Mouse (Mus musculus) activated CD4-positive, CD25-positive, alpha-beta regulatory T cell, adult 4 months (primary cell): ENCODE data around the gene Efcab5. TPM values are rescaled to one million over a fixed set of nuclear protein-coding genes. Genes with fewer than 3 reads are reported as not detected.

Source experiments
- ATAC-seq: one replicate; pipeline ENCODE4 v1.8.0; 2017
- polyA plus RNA-seq, 2 experiments: library from polyadenylated mRNA; unstranded; fragments of 100-300 nt; shearing (Covaris generic); gene quantifications; one replicate each; pipeline ENCODE4 v1.2.1; 2017

Gene Efcab5
- under 1 TPM; 0.07 to 0.23 TPM for polyA plus RNA-seq

DNA sequence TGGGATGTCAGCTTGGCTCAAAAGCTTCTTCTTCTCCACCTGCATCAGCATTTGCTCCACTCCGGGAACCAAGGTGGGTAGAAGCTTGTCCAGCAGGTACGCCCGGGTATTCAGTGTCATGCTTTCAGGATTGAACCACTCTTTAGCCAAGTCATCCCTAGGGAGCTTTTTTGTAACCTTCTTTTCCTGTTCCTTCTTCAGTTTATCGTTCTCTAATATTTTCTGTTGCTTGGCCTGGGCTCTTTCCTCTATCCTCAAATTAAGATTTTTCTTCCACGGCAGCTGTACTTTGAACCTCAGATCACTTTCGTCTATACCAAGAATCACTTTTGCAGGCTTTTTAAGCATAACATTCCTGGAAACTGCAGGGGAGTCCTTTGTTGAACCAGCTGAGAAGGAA is at the start of gene Efcab5:
Efcab5 (minus strand) TSS at position 101 of the 400 bp plus-strand sequence.
- no peak for ATAC-seq

DNA sequence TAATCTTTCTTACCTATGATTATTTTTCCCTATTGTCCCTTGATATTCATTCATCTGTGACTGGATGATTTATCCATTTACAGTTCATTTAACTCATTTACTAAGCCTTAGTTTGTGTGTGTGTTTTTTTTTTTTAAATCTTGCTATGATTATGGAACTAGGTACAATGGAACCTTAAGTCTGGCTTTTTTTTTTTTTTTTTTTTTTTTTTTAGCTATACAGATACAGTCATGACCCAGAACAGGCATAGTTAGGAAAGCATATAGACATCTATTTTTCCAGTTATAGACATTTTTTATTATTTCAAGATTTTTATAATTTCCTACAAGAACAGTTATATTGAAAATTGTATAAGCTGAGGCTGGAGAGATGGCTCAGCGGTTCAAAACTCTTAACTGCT is 46.5 kb upstream of the Efcab5 start:
- no peak for ATAC-seq

DNA sequence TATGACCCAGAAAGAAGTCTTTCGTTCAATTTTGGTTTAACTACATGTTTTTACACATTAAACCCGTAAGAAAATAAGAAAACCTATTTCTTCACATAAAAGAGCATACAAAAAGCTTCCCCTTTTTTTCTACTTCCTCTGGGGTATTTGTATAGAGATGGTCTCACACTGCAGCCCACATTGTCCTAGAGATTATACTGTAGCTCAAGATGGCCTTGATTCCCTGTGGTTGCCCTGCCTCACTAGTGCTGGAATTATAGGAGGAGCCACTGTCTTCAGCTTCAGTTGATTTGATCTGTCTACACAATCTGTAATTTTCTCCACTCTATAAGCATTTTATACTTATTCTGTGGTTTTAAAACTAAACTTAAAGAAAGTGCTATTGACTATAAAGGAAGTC is 42.7 kb upstream of the Efcab5 start:
- ATAC-seq, result no peak

DNA sequence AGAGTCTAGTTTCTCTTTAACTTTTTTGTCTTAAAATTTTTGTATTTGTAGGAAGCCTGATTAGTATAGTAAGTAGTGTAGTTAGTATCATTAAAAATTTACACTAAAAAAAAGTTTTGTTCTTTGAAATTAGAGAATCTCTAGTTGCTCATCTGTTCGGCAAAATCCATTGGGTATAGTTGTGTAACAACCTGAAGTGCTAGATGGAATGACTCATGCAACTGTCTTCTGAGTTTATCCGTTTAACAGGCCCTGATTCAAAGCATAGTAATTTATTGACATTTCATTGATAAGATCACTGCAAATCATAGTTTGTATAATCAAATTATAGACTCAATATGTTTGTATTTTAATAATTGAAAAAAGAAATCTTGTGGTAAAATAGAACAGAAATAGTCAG is 42.0 kb upstream of the Efcab5 start:
- no peak for ATAC-seq

DNA sequence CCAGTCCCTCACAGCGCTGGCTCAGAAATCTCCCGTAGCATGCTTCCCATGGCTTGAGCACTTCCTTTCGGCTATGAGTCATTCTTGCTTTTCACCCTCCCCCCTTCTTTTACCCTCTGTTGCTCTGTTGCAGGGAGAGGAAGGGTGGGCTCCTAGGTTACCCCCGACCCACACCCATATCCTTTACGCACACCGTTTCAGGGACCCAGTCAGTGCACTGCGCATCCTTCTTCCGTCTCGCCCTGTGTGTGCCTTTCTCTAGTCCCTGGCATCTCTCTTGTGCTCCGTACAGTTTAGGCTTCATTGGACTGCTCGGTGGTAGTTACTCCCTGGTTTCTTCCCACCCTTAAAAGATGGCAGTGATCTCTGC is 28.0 kb upstream of the Efcab5 start:
- ATAC-seq, result peak; percentile 58

DNA sequence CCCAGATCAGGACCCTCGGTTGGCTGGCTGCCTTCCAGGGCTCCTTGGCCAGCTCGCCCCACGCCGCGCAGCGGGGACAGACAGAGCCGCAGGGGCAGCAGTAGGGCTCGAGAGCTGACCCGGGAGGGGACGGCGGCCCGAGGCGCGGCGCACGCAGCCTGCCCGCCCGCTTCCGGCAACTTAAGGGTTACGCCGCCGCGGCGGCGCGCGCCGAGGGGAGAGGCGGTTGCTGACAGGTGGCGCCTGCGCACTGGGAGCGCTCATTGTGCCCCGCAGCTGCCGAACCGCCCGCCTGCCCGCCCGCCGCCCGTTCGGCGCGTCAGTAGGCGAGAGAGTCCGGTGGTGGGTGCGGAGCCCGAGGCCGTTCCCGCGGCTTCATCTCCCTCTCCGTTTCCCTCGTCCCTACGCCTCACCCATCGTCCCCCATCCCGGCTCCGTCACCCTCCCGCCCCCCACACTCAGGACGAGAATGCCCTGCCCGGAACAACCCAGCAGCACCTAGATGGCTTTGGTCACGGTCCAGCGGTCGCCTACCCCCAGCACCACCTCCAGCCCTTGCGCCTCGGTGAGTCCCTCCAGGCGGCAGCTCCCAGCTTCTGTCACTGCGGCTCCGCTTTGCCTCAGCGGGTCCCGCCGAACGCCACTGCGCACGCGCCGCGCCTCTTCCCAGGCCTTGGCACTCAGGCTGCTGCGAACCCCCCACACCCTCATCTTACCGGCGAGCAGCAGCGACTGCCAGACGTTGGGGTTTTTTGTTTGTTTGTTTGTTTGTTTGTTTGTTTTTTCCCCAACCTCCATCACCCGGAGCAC is 27.4 kb upstream of the Efcab5 start, which contains the start of gene Ssh2:
Ssh2 (plus strand) TSS at position 337 of the 810 bp plus-strand sequence.
- ATAC-seq, result peak; percentile 62

DNA sequence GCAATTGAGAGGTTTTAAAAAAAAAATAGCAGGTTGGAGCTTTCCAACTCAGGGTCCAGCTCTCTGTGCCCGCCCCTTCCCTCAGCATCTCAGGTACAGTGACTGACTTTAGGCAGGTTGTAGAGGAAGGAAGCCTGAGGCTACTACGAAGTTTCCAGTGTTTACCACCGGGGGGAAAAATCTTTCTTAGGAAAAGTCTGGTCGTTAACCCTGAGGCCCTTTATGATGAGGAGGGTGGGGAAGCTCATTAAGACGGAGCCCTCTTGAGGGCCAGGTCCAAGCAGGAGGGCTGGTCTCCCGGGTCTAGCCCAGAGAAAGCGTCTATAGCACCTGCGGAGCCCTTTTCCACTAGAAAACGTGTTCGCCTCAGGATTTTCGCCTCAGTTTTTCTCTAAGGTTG is 26.7 kb upstream of the Efcab5 start:
- peak; percentile 10 for ATAC-seq

DNA sequence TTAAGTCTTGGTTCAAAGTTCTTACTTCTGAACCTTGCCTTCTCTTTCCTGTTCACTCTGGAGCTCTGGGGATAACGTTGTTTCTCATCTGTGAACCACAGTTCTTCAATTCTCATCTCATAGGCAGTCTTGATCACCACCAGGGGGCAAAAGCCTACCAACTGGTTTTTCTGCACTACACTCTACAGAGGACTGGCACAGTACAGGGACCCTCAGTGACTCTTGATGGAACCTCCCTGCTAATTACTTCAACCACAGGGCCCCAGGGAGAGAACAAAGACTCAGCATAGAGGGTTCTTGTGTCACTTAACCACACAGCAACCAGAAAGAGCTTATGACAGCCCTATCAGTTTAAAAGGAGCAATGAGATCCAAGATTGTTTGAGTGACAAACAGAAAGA is 26.0 kb upstream of the Efcab5 start:
- ATAC-seq, result peak; percentile 34

DNA sequence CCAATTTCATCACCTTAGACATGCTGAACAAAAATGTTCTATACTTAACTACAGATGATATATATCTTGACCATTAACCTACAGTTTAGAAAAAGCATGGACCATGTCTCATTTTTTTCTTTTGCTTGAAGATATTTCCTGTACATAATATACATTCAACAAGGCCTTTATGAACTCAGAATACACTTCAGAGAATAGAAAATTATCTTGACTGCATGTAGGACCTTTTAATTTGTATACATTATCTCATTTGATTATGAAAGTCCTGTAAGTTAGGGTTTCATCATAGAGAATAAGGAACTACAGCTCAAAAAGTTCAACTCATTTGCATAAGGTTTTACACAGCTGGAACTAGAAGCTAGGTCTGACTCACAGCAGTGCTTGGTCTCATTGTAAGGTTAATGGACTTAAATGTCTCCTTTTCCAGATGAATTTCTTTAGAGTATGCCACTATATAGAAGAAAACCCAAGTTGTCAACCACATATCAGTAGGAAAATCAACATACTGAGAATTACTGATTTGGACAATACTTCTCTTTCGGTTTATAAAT is 25.4 kb upstream of the Efcab5 start:
- ATAC-seq, result no peak

DNA sequence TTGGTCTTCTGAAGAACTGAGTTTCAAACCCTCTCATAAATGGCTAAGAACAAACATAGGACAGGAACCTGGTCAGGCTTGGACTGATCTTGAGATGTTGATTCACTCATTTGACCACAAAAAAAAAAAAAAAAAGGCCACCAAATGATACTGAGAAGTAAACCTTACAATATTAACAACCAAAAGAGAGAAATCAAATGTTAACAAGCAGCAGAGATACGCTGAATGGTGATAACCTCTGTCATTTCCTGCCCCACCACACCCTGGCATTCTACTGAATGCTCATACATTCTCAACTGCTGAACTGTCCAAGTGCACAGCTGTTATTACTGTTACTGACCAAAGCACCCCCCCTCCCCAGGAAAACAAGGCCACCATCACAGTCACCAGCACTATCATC is 11.9 kb upstream of the Efcab5 start:
- no peak for ATAC-seq

DNA sequence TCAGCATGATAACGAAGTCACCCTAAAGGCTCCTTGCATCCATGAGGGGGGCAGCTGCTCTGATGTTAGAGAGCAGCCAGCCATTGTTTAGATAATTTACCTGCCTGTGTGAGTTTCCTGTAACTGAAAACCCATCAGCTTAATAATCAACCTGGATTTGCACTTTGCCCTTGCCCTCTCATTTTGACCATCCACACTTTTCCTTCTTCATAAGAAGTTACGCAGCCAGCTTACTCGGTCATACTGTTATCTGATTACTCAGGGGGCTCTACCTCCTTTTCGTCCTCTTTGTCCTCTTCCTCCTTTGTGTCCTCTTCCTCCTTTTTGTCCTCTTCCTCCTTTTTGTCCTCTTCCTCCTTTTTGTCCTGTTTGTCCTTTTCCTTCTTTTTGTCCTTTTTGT is 10.9 kb upstream of the Efcab5 start:
- ATAC-seq, result no peak

DNA sequence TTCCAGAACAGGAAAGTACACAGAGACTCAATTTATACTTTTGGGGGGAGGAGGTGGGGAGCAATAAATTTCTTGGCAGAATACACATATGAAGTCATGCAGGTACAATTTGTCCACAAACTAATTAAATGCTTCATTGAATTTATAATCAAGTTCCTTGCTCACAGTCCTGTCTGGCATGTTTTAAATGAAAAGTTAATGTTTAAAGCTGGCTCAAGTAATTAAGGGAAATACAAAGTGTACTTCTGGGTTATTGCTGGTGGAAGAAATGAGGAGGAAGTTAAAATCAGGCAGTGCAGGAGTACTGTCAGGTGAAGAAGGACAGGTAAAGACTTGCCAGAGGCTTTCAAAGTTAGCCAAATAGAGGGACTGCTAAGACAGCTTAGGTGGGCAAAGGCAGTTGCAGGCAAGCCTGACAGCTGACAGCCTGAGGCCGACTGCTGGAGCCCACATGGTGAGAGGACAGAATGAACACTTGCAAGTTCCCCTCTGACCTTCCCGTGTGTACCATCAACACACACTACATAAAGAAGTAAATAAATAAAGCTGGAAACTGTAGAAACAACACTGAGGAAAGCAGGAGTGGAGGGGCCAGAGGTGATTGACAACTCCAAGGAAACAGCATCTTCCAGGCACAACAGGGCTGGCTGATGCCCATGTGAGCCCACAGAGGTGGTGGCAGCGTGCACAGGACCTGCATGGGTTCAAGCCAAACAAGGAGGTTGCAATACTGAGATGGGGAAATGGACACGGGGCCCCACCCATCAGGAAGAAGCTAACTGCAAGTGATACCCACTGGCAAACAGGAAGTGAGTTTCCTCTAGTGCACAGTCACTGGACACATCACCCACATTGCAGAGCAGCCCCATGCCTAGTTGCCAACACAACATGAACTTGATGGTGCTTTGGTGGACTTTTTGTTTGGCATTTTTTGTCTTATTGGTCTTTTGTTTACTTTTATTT is 7.7 kb upstream of the Efcab5 start:
- peak; percentile 36 for ATAC-seq

DNA sequence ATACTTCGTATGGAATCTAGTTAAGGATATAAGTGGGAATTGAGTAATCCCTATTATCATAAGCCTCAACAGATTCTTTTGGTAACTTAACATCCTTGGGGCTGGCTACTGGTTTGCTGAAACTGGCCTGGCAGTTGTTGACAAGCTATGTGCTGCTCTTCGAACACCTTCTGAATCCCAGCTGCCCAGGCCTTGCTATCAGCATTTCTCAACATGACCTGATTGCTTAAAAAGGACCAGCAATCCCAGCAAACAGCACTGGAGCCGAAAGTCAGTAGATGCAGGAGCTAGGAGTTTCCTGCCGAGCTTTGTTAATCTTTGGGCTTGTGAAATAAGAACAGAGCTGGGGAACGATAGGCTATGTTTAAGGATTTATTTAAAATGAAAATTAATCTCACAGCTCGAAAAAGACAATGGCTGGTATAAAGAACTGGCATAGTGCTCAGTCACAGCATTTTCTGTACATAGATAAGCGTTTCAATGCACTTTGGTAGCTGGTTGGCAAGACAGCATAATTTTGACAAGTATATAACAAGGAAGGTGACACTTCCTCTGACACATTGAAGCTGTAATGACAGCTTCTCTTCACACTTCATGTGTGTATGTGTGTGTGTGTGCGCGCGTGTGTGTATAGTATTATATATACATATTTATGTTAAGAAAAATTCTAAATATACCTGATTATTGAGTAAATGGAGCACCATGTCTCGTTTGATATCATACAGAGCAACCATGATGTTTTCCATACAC is 6.8 kb upstream of the Efcab5 start:
- no peak for ATAC-seq

DNA sequence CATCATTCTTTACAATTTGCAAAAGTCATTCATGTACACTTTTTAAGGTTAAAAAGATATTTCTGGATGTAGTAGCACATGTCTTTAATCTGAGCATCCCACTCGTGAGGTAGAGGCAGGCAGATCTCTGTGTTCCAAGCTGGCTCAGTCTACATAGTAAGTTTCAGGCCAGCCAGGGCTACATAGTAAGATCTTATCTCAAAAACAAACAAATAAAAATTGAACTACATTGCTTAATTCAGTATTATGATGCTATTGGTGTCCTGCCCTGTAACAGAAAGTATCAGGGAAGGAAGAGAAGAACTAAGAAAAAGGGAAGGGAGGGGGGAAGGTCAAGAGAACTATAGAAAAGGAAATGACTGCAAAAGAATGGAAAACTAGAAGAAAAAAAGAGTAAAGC is 6.0 kb upstream of the Efcab5 start:
- no peak for ATAC-seq

DNA sequence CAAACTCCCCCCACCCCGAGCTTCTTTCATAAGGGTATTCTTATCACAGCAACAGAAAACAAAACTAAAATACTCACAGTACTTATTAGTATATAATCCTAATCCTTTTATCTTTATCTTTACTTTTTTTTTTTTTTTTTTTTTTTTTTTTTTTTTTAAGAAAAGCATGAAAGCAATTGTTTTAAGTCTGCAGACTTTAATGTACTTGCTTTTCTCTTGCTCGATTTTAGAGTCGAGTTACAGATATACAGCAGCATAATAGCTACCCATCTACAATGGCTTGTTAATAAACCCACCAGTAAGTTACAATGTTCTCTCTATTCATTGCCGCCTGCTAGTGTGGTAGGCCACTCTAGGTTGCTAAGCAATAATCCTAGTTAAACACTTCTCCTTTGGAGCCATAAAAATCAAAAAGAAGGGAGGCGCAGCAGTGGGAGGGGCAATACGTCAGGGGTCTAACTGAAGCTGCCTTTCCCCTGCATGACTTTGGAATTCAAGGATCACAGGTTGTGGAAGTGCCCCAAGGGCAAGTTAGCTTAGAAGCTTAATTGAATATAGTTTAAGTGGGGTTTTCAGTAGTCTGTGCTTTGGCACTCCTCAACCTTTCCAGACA is 5.3 kb upstream of the Efcab5 start:
- no peak for ATAC-seq

DNA sequence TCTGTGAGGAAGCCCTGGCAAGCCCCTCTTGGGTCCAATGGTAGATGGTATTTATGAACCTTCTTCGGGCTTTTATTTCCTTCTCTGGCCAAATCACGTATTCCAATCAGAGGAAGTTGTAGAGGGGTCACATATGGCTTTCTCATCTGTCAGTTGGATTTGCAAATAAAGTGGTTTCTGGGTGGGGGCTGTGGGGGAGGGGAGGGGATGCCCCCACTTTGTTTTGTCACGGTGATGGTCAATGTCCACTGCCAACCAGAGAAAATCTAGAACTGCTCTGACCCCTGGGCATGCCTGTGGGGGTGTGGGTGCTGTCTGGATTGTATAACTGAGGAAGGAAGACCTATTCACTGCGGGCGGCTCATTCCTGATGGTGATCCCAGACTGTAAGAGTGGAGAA is 4.6 kb upstream of the Efcab5 start:
- no peak for ATAC-seq

DNA sequence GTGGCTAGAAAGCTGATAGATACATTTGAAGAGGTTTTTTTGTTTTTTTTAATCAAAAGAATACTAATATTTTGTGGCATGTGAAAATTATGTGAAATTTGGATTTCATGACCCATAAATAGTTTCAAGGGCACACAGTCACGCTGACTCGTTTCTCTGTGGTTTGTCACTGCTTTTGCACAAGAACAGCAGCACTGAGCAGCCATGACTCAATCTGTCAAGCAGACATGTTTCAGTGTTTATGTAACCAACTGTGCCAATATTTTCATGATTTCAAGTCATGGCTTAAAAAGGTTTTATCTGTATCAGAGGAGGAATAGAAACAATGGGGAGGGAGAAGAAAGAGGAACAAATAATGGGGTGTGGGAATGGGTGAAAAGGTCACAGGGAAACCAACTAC is 3.8 kb downstream of the Efcab5 start:
- no peak for ATAC-seq

DNA sequence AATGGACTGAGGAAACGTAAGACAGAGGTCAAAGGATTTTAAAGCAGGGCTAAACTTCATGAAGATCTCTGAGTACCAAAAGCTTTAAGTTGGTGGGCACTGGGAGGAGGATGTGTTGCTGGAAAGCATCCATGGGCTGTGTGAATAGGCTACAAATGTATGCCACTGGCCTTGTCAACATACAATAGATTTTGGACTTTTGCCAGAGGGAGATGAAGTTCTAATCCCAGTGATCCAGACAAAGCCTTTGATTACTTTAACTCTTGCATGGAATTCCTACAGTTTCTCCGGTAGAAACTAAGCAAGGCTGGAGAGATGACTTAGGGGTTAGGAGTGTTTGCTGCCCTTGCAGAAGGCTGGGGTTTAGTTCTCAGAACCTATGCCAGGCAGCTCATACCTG is 6.2 kb downstream of the Efcab5 start:
- ATAC-seq, result no peak

DNA sequence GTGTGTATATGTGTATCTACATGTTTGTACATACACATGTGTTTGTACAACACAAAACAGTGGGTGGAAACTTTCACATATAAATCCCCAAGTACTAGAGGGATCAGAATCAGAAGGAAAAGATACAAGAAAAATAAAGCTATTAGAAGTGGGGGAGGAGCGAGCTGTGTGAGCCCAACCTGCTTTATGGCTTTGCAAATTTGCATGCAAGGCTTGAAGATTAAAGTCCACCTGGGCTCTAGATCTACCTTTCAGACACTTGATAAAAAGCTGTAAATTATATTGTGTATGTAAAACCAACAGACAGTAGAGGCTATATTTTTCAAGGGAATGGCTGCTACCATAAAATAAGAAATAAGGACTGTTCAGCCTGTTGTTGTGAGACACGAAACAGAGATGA is 6.7 kb downstream of the Efcab5 start:
- no peak for ATAC-seq

DNA sequence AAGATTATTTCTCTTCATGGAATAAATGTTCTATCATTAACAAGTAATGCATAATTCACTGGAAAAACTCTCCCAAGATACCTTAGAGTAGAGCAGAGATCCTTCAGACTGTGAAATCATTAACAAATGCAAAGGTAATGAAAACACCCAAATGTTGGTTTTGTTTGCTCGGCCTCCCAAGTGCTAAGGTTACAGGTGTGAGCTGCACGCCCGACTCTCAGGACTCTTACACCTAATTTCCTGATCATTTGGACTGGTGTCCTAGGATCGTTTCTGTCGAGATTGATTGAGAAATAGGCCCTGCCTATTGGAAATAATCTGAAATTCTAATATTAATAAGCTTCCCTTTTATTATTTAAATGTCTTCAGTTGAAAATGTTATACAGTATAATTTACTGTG is 7.2 kb downstream of the Efcab5 start:
- no peak for ATAC-seq

DNA sequence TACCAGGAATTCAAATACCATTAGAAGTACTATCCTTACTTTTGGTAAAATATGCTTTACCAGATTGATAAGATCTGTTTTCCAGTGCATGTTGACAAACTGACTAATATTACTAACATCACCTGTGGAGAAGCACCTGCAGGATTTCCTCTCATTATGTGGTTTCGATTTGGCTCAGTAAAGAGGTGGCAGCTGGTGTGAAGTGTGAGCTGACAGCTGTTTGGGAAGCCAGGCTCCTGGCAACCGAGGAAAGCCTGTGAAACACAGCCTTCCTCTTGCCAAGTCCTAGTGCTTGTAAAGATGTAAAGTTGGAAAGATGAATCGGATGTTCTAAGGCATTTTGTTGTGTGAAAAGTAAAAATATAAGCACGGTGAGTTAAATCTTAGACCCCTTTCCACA is 7.9 kb downstream of the Efcab5 start:
- no peak for ATAC-seq

DNA sequence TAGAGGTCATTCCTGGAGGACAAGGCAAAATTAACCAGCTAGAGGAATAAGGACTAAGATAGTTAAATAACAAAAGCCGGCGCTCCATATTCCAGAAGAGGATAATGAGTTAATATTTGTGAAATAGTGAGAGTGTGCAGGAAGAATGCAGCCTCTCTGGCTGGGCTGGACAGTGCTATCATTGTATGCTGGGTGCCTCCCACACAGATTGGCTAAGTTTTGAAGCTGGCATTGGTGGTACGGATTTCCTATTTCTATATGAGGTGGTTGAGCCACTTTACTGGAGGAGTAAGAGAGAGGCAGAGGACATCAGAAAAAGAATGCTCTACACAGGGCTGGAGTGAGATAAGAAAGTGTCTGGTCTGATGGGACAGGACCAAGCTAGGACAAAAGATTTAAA is 9.0 kb downstream of the Efcab5 start:
- ATAC-seq, result no peak
